Mouse (Mus musculus) neural tube, embryonic 13.5 days (tissue): ENCODE measurements around the gene Gpatch3. TPM values are rescaled to one million over a fixed set of nuclear protein-coding genes. Genes with fewer than 3 reads are reported as not detected.
A peak's percentile ranks its signal among the peaks of the same experiment; 100 is the strongest.

Source experiments
- ATAC-seq: fragments of 200-750 bp; cut with Nextera tagmentation; 2 replicates; pipeline ENCODE4 v1.8.0; 2017; ENCODE audit warnings: low read depth, mild to moderate bottlenecking, moderate TSS enrichment, moderate library complexity
- H3K27ac ChIP-seq: fragments of 300-500 bp; sonication (generic); replicated peaks from 2 replicates; pipeline ENCODE4 v1.5.1; 2015; ENCODE audit warnings: moderate library complexity, mild to moderate bottlenecking, inconsistent platforms
- H3K27me3 ChIP-seq: fragments of 300-500 bp; sonication (generic); 2 replicates; pipeline ENCODE4 v1.6.1; 2015; ENCODE audit warnings: mild to moderate bottlenecking, inconsistent platforms
- H3K36me3 ChIP-seq: fragments of 300-500 bp; sonication (generic); 2 replicates; pipeline ENCODE4 v1.6.1; 2015; ENCODE audit warnings: mild to moderate bottlenecking, inconsistent platforms
- H3K4me1 ChIP-seq: fragments of 300-500 bp; sonication (generic); replicated peaks from 2 replicates; pipeline ENCODE4 v1.6.1; 2015; ENCODE audit warnings: inconsistent platforms
- H3K4me2 ChIP-seq: fragments of 300-500 bp; sonication (generic); 2 replicates; pipeline ENCODE4 v1.6.1; 2015; ENCODE audit warnings: inconsistent platforms, mild to moderate bottlenecking, moderate library complexity
- H3K4me3 ChIP-seq: fragments of 300-500 bp; sonication (generic); 2 replicates; pipeline ENCODE4 v1.5.1; 2015; ENCODE audit warnings: mild to moderate bottlenecking, inconsistent platforms
- H3K9ac ChIP-seq: fragments of 300-500 bp; sonication (generic); 2 replicates; pipeline ENCODE4 v1.6.1; 2015; ENCODE audit warnings: moderate library complexity, mild to moderate bottlenecking, inconsistent platforms
- H3K9me3 ChIP-seq: fragments of 300-500 bp; sonication (generic); 2 replicates; pipeline ENCODE4 v1.6.1; 2016; ENCODE audit warnings: inconsistent platforms
- WGBS: fragments of 180-500 bp; shearing (Covaris S2); methylation state at CpG from one replicate; pipeline ENCODE4 v1.1.7; 2015; 5-methylcytosine and 5-hydroxymethylcytosine counted together
- polyA plus RNA-seq: library from polyadenylated mRNA; unstranded; fragments of >200 nt; fragmentation: Nextera tagmentation; extraction: Ambion mirVana; gene quantifications from 2 replicates; pipeline ENCODE4 v1.2.1, GENCODE M21; 2015

The Gpatch3 gene
- polyA plus RNA-seq: 7.0 and 7.8 TPM in 2 replicates

DNA sequence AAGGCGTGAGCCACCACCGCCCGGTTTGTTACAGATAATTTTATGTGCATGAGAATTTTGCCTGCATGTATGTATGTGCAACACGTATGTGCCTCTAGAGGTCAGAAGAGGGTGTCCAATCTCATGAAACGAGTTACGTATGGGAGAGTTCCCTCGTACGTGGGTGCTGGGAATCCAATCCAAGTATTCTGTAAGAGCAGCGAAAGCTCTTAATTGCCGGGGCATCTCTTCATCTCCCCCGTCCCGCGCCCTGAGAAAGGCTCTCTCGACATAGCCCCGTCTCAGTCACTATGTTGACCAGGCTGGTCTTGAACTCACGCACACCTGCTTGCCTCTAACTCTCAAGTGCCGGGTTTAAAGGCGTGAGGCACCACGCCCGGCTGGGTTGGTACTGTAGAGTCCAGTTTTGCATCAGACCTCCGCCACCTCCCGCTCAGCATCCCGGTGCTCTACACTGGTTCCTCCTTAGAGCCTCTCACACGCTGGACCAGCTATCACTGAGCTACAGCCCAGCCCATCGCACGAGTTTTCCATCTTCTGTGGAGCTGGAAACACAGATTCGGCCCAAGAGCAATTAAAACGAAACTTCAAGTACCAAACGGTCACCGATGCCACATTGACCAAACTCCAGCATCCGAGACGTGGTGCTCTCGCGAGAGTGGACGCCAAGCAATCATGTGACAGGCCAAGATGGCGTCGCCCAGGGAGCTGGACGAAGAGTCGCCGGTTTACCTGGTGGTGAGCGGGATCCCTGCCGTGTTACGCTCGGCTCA lies at the start of gene Gpatch3:
Gene Gpatch3, plus strand, starts transcription at position 676 of the 773 bp plus-strand sequence.
- Histone ChIP-seq H3K9ac (peak within 1 kb of the TSS; percentile 92), H3K27ac (peak within 1 kb of the TSS; percentile 85), H3K9me3 (no peaks in the 10 kb centered on the region), H3K27me3 (no peaks in the 10 kb centered on the region), H3K4me3 (peak within 1 kb of the TSS; percentile 96), H3K4me2 (peak within 1 kb of the TSS; percentile 89), H3K36me3 (peaks cover 16% of the 10 kb centered on the region), H3K4me1 (peaks cover 12% of the 10 kb centered on the region)
- 6% methylated on average over 44 of the region's 44 CpGs for WGBS
- peak; percentile 90 for ATAC-seq

DNA sequence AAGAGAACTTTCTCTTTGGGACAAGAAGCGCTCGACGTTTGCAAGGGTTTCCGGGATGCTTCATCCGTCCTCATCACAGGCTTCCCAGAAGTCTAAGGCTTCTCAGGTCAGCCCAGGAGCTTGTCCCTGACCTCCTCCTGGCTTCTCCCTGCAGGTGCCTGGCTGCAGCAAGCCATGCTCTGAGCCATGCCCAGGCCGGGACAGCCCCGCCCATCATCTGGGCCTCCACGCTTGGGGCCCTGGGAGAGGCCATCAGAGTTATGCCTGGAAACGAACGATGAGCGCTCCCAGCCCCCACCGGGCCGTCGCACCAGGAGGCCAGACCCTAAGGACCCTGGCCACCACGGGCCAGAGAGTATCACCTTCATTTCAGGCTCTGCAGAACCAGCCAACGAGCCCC lies 46.8 kb upstream of the Gpatch3 start:
- Histone ChIP-seq H3K36me3 (peaks cover 47% of the 10 kb centered on the region), H3K9me3 (no peaks in the 10 kb centered on the region), H3K27ac (no peak overlapping the region), H3K27me3 (no peaks in the 10 kb centered on the region), H3K4me2 (no peak overlapping the region), H3K9ac (no peak overlapping the region), H3K4me1 (no peaks in the 10 kb centered on the region), H3K4me3 (no peak overlapping the region)
- WGBS: 74% methylated on average over 14 of the region's 16 CpGs
- ATAC-seq: no peak

DNA sequence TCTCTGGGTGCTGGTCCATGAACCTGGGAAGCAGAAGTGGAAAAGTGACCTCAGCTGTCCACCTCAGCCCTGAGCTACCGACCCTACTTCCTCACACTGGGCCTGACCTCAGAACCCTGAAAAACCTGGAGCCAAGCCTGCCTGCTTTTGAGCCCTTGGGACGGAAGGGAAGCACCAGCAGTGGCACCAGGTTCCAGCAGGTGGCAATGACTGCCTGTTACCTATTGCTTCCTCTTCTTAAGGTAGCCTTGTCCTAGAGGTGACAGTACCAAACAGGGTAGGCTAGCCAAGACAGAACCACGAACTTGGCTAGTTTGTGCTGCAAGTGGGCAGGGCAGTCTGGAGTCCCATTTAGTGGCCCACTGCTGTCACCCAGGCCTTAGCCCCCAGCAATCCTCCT lies 41.8 kb upstream of the Gpatch3 start:
- Histone ChIP-seq H3K9me3 (no peaks in the 10 kb centered on the region), H3K27ac (no peak overlapping the region), H3K27me3 (no peaks in the 10 kb centered on the region), H3K36me3 (peaks cover 94% of the 10 kb centered on the region), H3K4me3 (no peak overlapping the region), H3K9ac (no peak overlapping the region), H3K4me2 (no peak overlapping the region), H3K4me1 (no peaks in the 10 kb centered on the region)
- ATAC-seq: no peak
- 89% methylated on average over 3 of the region's 3 CpGs for WGBS

DNA sequence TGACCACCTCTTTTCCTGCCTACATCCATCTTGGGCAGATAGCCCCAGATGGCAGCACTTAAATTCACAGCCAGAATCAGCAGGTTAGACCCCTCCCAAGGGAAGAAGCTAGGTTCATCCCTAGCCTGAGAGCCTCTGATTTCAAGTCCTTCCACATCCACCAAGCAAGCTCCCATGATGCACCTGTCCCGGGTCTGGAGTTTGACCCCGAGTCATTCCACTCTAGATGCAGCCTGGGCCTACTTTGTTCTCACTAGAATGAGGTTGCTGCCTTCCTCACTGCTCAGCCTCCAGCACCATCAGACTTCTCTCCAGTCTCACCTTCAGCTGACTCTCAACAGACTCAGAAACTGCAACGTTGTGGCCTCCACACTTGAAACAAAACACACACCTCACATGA lies 38.5 kb upstream of the Gpatch3 start:
- Histone ChIP-seq H3K4me2 (no peak overlapping the region), H3K9me3 (no peaks in the 10 kb centered on the region), H3K27me3 (no peaks in the 10 kb centered on the region), H3K4me3 (no peak overlapping the region), H3K36me3 (peaks cover 96% of the 10 kb centered on the region), H3K9ac (no peak overlapping the region), H3K4me1 (no peaks in the 10 kb centered on the region), H3K27ac (no peak overlapping the region)
- WGBS: 85% methylated on average over 3 of the region's 3 CpGs
- ATAC-seq: no peak

DNA sequence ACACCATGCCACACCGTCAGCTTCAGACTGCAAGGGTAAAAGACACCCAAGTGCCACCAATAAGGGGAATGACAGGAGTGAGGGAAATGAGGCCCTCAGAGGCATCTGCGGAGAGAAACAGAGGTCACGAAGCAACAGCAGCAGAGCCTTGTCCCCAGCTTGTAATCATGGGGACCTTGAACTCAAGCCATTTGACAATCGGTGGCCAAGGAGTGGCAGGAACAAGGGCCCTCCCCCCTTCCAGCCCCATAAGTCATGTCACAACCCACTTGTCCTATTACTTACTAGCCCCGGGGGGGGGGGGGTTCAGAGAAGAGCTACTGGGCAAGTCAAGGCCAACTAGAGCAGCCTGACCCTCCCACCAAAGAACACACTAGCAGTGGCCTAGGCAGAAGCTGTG lies 37.9 kb upstream of the Gpatch3 start:
- WGBS: 90% methylated on average over 5 of the region's 5 CpGs
- Histone ChIP-seq H3K9me3 (no peaks in the 10 kb centered on the region), H3K27me3 (no peaks in the 10 kb centered on the region), H3K27ac (no peak overlapping the region), H3K4me2 (no peak overlapping the region), H3K36me3 (peaks cover 96% of the 10 kb centered on the region), H3K4me1 (no peaks in the 10 kb centered on the region), H3K4me3 (no peak overlapping the region), H3K9ac (no peak overlapping the region)
- no peak for ATAC-seq

DNA sequence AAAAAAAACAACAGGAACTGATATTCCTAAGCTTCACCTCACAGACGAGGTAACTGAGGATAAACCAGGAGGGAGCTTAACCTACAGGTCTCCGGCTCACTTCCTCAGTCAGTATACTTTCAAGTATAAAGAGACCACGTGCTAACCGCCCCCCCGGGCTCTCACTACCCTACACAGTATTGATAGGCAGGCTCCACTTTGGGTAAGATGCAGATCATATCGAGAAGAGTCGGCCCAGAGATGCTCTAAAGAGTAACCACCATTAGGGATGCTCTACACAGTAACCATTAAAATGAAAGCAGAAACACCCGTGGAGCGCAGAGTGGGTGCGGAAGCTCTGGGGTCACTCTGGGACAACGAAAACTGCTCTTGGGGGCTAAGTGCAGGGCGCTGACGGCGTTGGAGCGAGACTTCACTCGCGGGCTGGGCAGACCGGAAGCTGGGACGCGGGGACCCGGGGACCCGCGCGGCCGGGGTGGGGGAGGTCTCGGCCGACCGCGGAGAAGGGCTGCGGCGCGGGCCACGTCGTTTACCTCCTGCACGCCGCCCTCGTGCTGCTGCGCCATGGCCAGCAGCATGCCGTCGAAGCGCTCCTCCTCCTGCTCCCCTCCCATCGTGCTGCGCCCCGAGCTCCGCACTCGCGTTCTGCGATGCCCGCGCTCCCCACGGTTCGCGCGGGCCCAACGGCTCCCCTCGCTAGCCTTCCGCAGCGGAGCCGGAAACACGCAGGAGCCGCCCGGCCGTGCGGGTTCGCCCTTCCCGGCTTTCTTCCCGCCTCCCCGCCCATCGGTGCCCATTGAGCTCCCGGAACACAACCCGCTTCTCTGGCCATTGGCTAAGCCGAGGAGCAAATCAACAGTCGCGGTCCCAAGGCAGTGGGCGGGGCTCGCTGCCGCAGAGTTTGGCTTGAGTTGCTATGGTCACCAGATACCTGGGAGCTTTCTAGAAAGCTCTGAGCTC lies 29.0 kb upstream of the Gpatch3 start, which contains the start of gene Nudc:
Gene Nudc, minus strand, starts transcription at position 725 of the 960 bp plus-strand sequence.
- Histone ChIP-seq H3K36me3 (peaks cover 29% of the 10 kb centered on the region), H3K27ac (peak within 1 kb of the TSS; percentile 77), H3K4me3 (peak within 1 kb of the TSS; percentile 83), H3K4me1 (peaks cover 24% of the 10 kb centered on the region), H3K27me3 (no peaks in the 10 kb centered on the region), H3K4me2 (peak within 1 kb of the TSS; percentile 71), H3K9ac (peak within 1 kb of the TSS; percentile 78), H3K9me3 (no peaks in the 10 kb centered on the region)
- WGBS: under 1% methylated on average over 59 of the region's 77 CpGs
- ATAC-seq: peak; percentile 99

GRCm38 (mm10) chr4:133552029-133552428 lies 22.5 kb upstream of the Gpatch3 start:
- H3K27ac ChIP-seq: no peak overlapping the region
- no peaks in the 10 kb centered on the region for H3K27me3 ChIP-seq
- H3K4me1 ChIP-seq: no peaks in the 10 kb centered on the region
- WGBS: 85% methylated on average over 1 of the region's 1 CpGs
- no peak overlapping the region for H3K4me2 ChIP-seq
- ATAC-seq: no peak
- H3K9ac ChIP-seq: no peak overlapping the region
- H3K9me3 ChIP-seq: no peaks in the 10 kb centered on the region
- H3K36me3 ChIP-seq: no peaks in the 10 kb centered on the region
- H3K4me3 ChIP-seq: no peak overlapping the region

DNA sequence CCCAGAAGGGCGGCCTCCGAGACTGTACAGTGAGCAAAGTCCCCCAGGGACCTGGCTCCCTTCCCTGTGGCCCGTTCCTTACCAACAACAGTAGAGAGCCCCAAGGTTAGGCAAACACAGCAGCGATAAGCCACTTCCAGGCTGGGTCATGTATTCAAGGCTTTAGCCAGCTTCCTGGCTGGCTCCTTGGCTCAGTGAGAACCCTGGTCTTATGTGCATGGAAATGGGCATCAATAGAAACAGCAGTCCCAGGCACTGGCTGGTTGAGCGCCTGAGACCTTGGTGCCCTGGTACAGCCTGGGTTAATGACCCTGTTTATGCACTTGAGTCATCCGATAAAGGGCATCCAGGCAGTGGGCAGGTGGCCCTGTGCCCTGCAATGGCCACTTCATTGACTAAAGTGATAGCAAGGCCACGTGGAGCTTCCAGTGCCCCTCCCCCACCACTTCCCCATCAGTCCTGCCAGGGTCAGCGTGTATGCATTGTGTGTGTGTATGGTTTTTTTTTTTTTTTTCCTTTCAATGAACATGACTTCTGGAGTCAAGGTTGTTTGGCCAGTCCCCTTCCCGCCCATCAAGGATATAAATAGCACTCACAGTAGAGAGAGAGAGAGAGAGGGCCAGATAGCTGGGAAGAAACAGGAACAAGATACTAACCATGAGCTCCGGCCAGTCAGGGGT lies 21.6 kb upstream of the Gpatch3 start, which contains the start of gene Nr0b2:
Gene Nr0b2, plus strand, starts transcription at position 609 of the 680 bp plus-strand sequence.
- H3K9me3 ChIP-seq: no peaks in the 10 kb centered on the region
- WGBS: 71% methylated on average over 10 of the region's 10 CpGs
- H3K4me2 ChIP-seq: no peak within 1 kb of the TSS
- ATAC-seq: no peak
- H3K9ac ChIP-seq: no peak within 1 kb of the TSS
- H3K27me3 ChIP-seq: no peaks in the 10 kb centered on the region
- no peaks in the 10 kb centered on the region for H3K4me1 ChIP-seq
- no peak within 1 kb of the TSS for H3K4me3 ChIP-seq
- H3K27ac ChIP-seq: no peak within 1 kb of the TSS
- no peaks in the 10 kb centered on the region for H3K36me3 ChIP-seq

DNA sequence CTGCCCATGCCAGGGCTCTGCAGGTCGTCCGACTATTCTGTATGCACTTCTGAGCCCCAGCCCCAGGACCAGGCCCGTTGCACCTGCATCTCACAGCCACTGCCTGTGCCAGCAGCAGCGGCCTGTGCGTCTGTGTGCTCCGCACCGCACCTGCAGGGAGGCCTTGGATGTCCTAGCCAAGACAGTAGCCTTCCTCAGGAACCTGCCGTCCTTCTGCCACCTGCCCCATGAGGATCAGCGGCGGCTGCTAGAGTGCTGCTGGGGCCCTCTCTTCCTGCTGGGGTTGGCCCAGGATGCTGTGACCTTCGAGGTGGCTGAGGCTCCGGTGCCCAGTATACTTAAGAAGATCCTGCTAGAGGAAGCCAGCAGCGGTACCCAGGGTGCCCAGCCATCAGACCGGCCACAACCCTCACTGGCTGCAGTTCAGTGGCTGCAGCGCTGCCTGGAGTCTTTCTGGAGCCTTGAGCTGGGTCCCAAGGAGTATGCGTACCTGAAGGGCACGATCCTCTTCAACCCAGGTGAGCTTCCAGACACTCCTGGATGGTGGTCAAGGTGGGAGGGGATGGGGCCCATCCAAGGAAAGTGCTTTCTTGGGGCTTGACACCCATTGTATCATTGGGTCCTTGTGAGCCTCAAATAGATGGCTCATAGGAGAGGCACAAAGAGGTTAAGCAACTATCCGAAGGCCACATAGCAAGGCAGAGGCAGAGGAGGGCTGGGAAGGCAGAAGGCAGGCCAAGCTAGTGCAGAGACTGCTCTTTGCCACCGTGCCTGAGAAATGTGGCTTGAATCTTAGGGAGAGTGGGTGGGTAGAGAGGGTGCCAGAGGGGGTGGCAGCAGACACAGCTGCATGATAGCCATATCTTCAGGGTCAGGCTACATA lies 20.9 kb upstream of the Gpatch3 start:
- Histone ChIP-seq H3K9ac (no peak overlapping the region), H3K27ac (no peak overlapping the region), H3K4me1 (no peaks in the 10 kb centered on the region), H3K4me2 (no peak overlapping the region), H3K36me3 (no peaks in the 10 kb centered on the region), H3K4me3 (no peak overlapping the region), H3K27me3 (no peaks in the 10 kb centered on the region), H3K9me3 (no peaks in the 10 kb centered on the region)
- 81% methylated on average over 19 of the region's 19 CpGs for WGBS
- no peak for ATAC-seq

GRCm38 (mm10) chr4:133557041-133557717 lies 17.4 kb upstream of the Gpatch3 start:
- H3K4me3 ChIP-seq: no peak overlapping the region
- no peak overlapping the region for H3K27ac ChIP-seq
- no peak for ATAC-seq
- no peaks in the 10 kb centered on the region for H3K9me3 ChIP-seq
- no peaks in the 10 kb centered on the region for H3K27me3 ChIP-seq
- no peak overlapping the region for H3K4me2 ChIP-seq
- no peaks in the 10 kb centered on the region for H3K4me1 ChIP-seq
- WGBS: 26% methylated on average over 10 of the region's 10 CpGs
- no peak overlapping the region for H3K9ac ChIP-seq
- H3K36me3 ChIP-seq: no peaks in the 10 kb centered on the region

DNA sequence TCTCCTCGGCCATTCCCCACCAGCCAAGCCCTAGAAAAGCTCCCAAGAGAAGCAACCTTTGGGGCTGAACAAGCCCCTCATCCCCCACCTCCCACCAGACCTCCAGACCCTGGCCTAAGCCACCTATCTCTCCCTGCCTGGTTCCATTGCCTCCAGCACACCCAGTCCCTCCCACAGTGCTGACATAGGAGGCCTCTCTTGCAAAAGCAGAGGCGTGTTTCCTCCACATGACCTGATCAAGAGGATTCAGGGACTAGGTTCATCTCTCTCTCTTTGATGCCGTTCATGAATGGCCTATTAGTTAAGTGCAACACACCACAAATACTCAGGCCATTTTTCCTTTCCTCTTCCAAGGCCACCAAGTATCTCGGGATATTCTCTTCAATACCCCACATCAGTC lies 14.7 kb upstream of the Gpatch3 start:
- Histone ChIP-seq H3K9ac (no peak overlapping the region), H3K4me2 (no peak overlapping the region), H3K4me1 (no peaks in the 10 kb centered on the region), H3K36me3 (no peaks in the 10 kb centered on the region), H3K27me3 (no peaks in the 10 kb centered on the region), H3K4me3 (no peak overlapping the region), H3K9me3 (no peaks in the 10 kb centered on the region), H3K27ac (no peak overlapping the region)
- WGBS: 75% methylated on average over 4 of the region's 4 CpGs
- no peak for ATAC-seq
